Mouse (Mus musculus): ENCODE results near the gene Col5a1. TPM values are rescaled to one million over a fixed set of nuclear protein-coding genes. Genes with fewer than 3 reads are reported as not detected.
A peak's percentile ranks its signal among the peaks of the same experiment; 100 is the strongest.

Gene Col5a1
- total RNA-seq (2021) (10 to 100 TPM; 36.4 to 37.1 TPM), polyA plus RNA-seq (2012; rRNA removed) (20.1 and 21.3 TPM in 2 replicates)
- long read RNA-seq, full-length matches to known transcripts, result 3 of 24 reads
- long read RNA-seq, partial matches to known transcripts, result 13 of 24 reads
- long read RNA-seq, other reads (novel, unspliced or antisense), result 8 of 24 reads

- DNase-seq, result peak; percentile 93
Observed at GRCm38 (mm10) chr2:27886148-27886551, at the start of gene Col5a1. Col5a1 (plus strand) TSS chr2:27886425.

GRCm38 (mm10) chr2:27838112-27838511, 48.1 kb upstream of the Col5a1 start:
- no peak for DNase-seq

- no peak for DNase-seq
Observed at GRCm38 (mm10) chr2:27840890-27841289, 45.3 kb upstream of the Col5a1 start.

- no peak for DNase-seq
Observed at GRCm38 (mm10) chr2:27842893-27843292, 43.3 kb upstream of the Col5a1 start.

- no peak for DNase-seq
Observed at GRCm38 (mm10) chr2:27844885-27845284, 41.3 kb upstream of the Col5a1 start.

GRCm38 (mm10) chr2:27847001-27847400, 39.2 kb upstream of the Col5a1 start:
- DNase-seq, result no peak

GRCm38 (mm10) chr2:27847851-27848435, 38.3 kb upstream of the Col5a1 start:
- no peak for DNase-seq

- DNase-seq, result no peak
Observed at GRCm38 (mm10) chr2:27848466-27848865, 37.8 kb upstream of the Col5a1 start.

- peak; percentile 84 for DNase-seq
Observed at GRCm38 (mm10) chr2:27858348-27858903, 27.8 kb upstream of the Col5a1 start.

GRCm38 (mm10) chr2:27861576-27862238, 24.5 kb upstream of the Col5a1 start:
- no peak for DNase-seq

- no peak for DNase-seq
Observed at GRCm38 (mm10) chr2:27864491-27865365, 21.5 kb upstream of the Col5a1 start.

- no peak for DNase-seq
Observed at GRCm38 (mm10) chr2:27870586-27870985, 15.6 kb upstream of the Col5a1 start.

- DNase-seq, result no peak
Observed at GRCm38 (mm10) chr2:27871056-27871455, 15.2 kb upstream of the Col5a1 start.

GRCm38 (mm10) chr2:27872276-27872675, 13.9 kb upstream of the Col5a1 start:
- no peak for DNase-seq

- no peak for DNase-seq
Observed at GRCm38 (mm10) chr2:27873030-27873429, 13.2 kb upstream of the Col5a1 start.

- DNase-seq, result no peak
Observed at GRCm38 (mm10) chr2:27874596-27874995, 11.6 kb upstream of the Col5a1 start.

GRCm38 (mm10) chr2:27875231-27875630, 11.0 kb upstream of the Col5a1 start:
- DNase-seq, result no peak

GRCm38 (mm10) chr2:27875786-27876185, 10.4 kb upstream of the Col5a1 start:
- no peak for DNase-seq

GRCm38 (mm10) chr2:27876724-27877504, 9.3 kb upstream of the Col5a1 start:
- no peak for DNase-seq

- no peak for DNase-seq
Observed at GRCm38 (mm10) chr2:27878066-27878465, 8.2 kb upstream of the Col5a1 start.

GRCm38 (mm10) chr2:27883276-27883675, 2.9 kb upstream of the Col5a1 start:
- DNase-seq, result no peak

All from adrenal gland, adult 2 months (tissue).